Mouse (Mus musculus): ENCODE measurements around the gene Tamm41.

DNA sequence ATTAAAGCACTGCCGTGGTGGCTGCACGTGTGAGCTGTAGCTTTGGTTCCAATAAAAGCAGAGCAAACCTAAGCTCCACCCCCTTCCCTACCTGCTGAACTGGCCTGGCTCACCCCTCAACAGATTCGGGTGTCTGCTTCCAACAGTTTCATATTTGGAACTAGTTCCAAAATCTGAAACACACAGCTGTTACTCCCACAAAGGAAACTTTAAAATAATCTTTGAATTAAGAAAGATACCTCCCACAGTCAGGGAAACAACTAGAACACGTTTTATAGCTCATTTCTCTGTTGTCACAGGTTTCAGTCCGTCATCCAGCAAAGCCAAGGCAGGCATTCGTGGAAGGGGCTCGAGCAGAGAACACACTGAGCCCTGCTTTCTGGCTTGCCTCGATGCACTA is 44.0 kb downstream of the Tamm41 start:
- no peak for TF ChIP-seq CTCF (conservative IDR thresholded peaks at IDR 0.05; ENCODE audit: insufficient read depth, insufficient read length, low read depth, low read length)
- TF ChIP-seq POLR2A (IDR thresholded peaks at IDR 0.05; ENCODE audit: low read depth, low read length) = no peak
